Mouse (Mus musculus) ES-Bruce4 (cell line): ENCODE results near the gene Slmap. TPM values are rescaled to one million over a fixed set of nuclear protein-coding genes. Genes with fewer than 3 reads are reported as not detected.

Experiments used
- H3K27ac ChIP-seq: 2 replicates; pipeline ENCODE4 v1.5.1; 2012; ENCODE audit warnings: low read length, inconsistent platforms; ENCODE audit not compliant: insufficient read depth
- H3K27me3 ChIP-seq: 2 replicates; pipeline ENCODE4 v1.6.1; 2012; ENCODE audit warnings: mild to moderate bottlenecking, low read length, inconsistent platforms; ENCODE audit not compliant: control insufficient read depth, poor library complexity, insufficient read depth, severe bottlenecking
- H3K36me3 ChIP-seq: 2 replicates; pipeline ENCODE4 v1.6.1; 2012; ENCODE audit warnings: inconsistent platforms, mild to moderate bottlenecking, low read length, moderate library complexity; ENCODE audit not compliant: control insufficient read depth, poor library complexity, insufficient read depth, severe bottlenecking
- H3K4me1 ChIP-seq: one replicate; pipeline ENCODE4 v1.8.1; 2011; ENCODE audit warnings: low read length; ENCODE audit not compliant: control insufficient read depth, insufficient read depth
- H3K4me3 ChIP-seq: 2 replicates; pipeline ENCODE4 v1.5.1; 2011; ENCODE audit warnings: low read depth, mild to moderate bottlenecking, low read length
- H3K9ac ChIP-seq: 2 replicates; pipeline ENCODE4 v1.6.1; 2012; ENCODE audit warnings: low read depth, mild to moderate bottlenecking, inconsistent platforms; ENCODE audit not compliant: poor library complexity, severe bottlenecking
- H3K9me3 ChIP-seq: replicated peaks from 2 replicates; pipeline ENCODE4 v1.6.1; 2012; ENCODE audit warnings: mild to moderate bottlenecking, low read length, inconsistent platforms; ENCODE audit not compliant: control insufficient read depth, poor library complexity, insufficient read depth, severe bottlenecking
- CTCF ChIP-seq: IDR thresholded peaks from one replicate; pipeline ENCODE4 v1.8.1; 2011; ENCODE audit warnings: low read depth, low read length
- EP300 ChIP-seq: IDR thresholded peaks from 2 replicates; pipeline ENCODE4 v1.6.1; 2011; ENCODE audit warnings: low read depth, low read length; ENCODE audit not compliant: insufficient read depth
- POLR2A ChIP-seq: IDR thresholded peaks from one replicate; pipeline ENCODE4 v1.8.1; 2011; ENCODE audit warnings: low read length; ENCODE audit not compliant: insufficient read depth
- polyA plus RNA-seq: library from polyadenylated mRNA; stranded (reverse); fragments of >200 nt; gene quantifications from 2 replicates; pipeline ENCODE4 v1.2.4, GENCODE M21; 2011; ENCODE audit warnings: low read depth; ENCODE audit not compliant: missing spikeins, insufficient read depth, insufficient read length

Gene Slmap
- polyA plus RNA-seq, 1 experiment, result 145 TPM

GRCm38 (mm10) chr14:26491150-26491549 is 43.6 kb downstream of the Slmap start:
- Histone ChIP-seq H3K9me3 (no peaks in the 10 kb centered on the region), H3K4me3 (no peak overlapping the region), H3K36me3 (no peaks in the 10 kb centered on the region), H3K9ac (no peak overlapping the region), H3K27me3 (no peaks in the 10 kb centered on the region), H3K4me1 (no peaks in the 10 kb centered on the region), H3K27ac (no peak overlapping the region)
- TF ChIP-seq CTCF, result peak; percentile 47
- no peak for TF ChIP-seq EP300
- TF ChIP-seq POLR2A, result no peak

DNA sequence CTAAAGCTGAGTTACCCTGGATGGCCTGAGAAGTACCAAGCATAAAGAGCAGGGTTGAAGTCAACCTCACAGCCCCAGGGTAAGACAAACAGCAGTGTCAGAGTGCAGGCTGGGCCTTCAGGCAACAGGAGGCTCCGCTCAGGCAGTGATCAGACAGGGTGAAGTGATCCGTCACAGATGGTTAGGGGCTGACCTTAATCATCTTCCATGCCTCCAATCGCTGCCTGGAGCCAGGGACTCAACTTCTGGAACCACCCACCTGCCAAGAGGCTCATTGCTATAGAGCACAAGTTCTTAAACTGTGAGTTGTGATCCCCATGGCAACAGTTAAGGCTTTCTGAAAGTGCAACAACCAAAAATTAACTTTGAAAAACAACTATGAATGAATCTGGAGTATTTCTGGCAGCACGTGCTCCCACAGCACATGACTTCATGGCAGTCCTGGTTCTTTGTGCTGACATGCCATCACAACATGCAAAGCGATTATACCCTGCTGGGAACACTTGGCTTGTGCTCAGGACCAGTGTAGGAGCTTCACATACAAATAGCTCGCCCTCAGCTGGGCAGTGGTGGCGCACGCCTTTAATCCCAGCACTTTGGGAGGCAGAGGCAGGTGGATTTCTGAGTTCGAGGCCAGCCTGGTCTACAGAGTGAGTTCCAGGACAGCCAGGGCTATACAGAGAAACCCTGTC is 46.3 kb downstream of the Slmap start:
- Histone ChIP-seq H3K36me3 (no peaks in the 10 kb centered on the region), H3K9ac (no peak overlapping the region), H3K4me3 (no peak overlapping the region), H3K27me3 (no peaks in the 10 kb centered on the region), H3K27ac (no peak overlapping the region), H3K9me3 (no peaks in the 10 kb centered on the region), H3K4me1 (peaks cover 2% of the 10 kb centered on the region)
- no peak for TF ChIP-seq EP300
- TF ChIP-seq POLR2A, result no peak
- no peak for TF ChIP-seq CTCF

GRCm38 (mm10) chr14:26486416-26487198 is 48.1 kb downstream of the Slmap start:
- H3K9ac ChIP-seq, result no peak overlapping the region
- H3K4me1 ChIP-seq, result peaks cover 2% of the 10 kb centered on the region
- H3K27ac ChIP-seq, result no peak overlapping the region; the same call in 1 of the 2 replicates
- H3K27me3 ChIP-seq, result no peaks in the 10 kb centered on the region
- H3K9me3 ChIP-seq, result no peaks in the 10 kb centered on the region
- TF ChIP-seq POLR2A, result no peak
- TF ChIP-seq EP300, result no peak
- no peak for TF ChIP-seq CTCF
- H3K4me3 ChIP-seq, result no peak overlapping the region
- H3K36me3 ChIP-seq, result 0 out of 2 replicates have a peak, but pooled peaks cover 2% of the 10 kb centered on the region

GRCm38 (mm10) chr14:26481457-26481856 is 53.3 kb downstream of the Slmap start:
- Histone ChIP-seq H3K27me3 (no peaks in the 10 kb centered on the region), H3K9me3 (no peaks in the 10 kb centered on the region), H3K4me1 (peaks cover 2% of the 10 kb centered on the region), H3K36me3 (peaks cover 2% of the 10 kb centered on the region; the same call in 1 of the 2 replicates), H3K27ac (no peak overlapping the region), H3K4me3 (no peak overlapping the region), H3K9ac (no peak overlapping the region)
- TF ChIP-seq POLR2A (no peak), EP300 (no peak), CTCF (no peak)

DNA sequence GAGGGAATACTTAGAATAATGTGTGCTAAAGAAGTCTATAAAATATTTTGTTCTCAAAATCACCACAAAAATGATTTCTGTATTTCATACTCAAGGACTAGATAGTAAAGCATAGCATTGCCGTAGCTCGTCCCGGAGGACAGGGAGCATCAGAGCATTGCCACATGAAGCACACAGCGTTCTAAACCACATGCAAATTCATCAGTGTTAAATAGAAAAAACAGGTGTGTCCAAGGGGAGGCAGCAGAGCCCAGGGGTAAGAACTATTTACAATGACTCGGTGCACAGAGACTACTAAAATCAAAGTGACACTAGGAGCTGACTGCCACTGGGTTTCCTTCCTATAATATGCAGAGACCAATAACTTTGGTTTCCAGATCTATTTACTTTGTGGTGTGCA is 57.0 kb downstream of the Slmap start:
- H3K27me3 ChIP-seq, result no peaks in the 10 kb centered on the region
- no peaks in the 10 kb centered on the region for H3K4me1 ChIP-seq
- H3K27ac ChIP-seq, result no peak overlapping the region
- peaks cover 1% of the 10 kb centered on the region; the same call in 1 of the 2 replicates for H3K36me3 ChIP-seq
- H3K9me3 ChIP-seq, result no peaks in the 10 kb centered on the region
- no peak overlapping the region for H3K9ac ChIP-seq
- H3K4me3 ChIP-seq, result no peak overlapping the region
- TF ChIP-seq EP300, result no peak
- no peak for TF ChIP-seq CTCF
- no peak for TF ChIP-seq POLR2A

GRCm38 (mm10) chr14:26476391-26476790 is 58.3 kb downstream of the Slmap start:
- H3K27me3 ChIP-seq, result no peaks in the 10 kb centered on the region
- no peak overlapping the region for H3K4me3 ChIP-seq
- H3K4me1 ChIP-seq, result no peaks in the 10 kb centered on the region
- no peaks in the 10 kb centered on the region for H3K9me3 ChIP-seq
- H3K36me3 ChIP-seq, result no peaks in the 10 kb centered on the region; the same call in 1 of the 2 replicates
- H3K27ac ChIP-seq, result no peak overlapping the region
- no peak for TF ChIP-seq CTCF
- TF ChIP-seq POLR2A, result no peak
- no peak for TF ChIP-seq EP300
- H3K9ac ChIP-seq, result no peak overlapping the region
